Mouse (Mus musculus) kidney, postnatal 0 days (tissue): ENCODE data around the gene Nck1. TPM values are rescaled to one million over a fixed set of nuclear protein-coding genes. Genes with fewer than 3 reads are reported as not detected.

Experiments
- ATAC-seq: fragments of 200-750 bp; cut with Nextera tagmentation; replicated peaks from 2 replicates; pipeline ENCODE4 v1.8.0; 2017; ENCODE audit warnings: low read depth, moderate number of reproducible peaks, moderate TSS enrichment, moderate library complexity; ENCODE audit not compliant: low FRiP score
- DNase-seq: peaks from one replicate; pipeline ENCODE4 v3.0.0-alpha.2; 2016; ENCODE audit warnings: low spot score
- H3K27ac ChIP-seq: fragments of 300-500 bp; sonication (generic); 2 replicates; pipeline ENCODE4 v1.5.1; 2014; ENCODE audit warnings: mild to moderate bottlenecking
- H3K27me3 ChIP-seq: fragments of 300-500 bp; sonication (generic); 2 replicates; pipeline ENCODE4 v1.6.1; 2014; ENCODE audit warnings: low read length, mixed read lengths; ENCODE audit not compliant: insufficient read depth
- H3K36me3 ChIP-seq: fragments of 300-500 bp; sonication (generic); 2 replicates; pipeline ENCODE4 v1.6.1; 2014; ENCODE audit warnings: low read length, mixed read lengths; ENCODE audit not compliant: insufficient read depth
- H3K4me1 ChIP-seq: fragments of 300-500 bp; sonication (generic); replicated peaks from 2 replicates; pipeline ENCODE4 v1.6.1; 2014; ENCODE audit warnings: antibody characterized with exemption, low read length, mixed read lengths; ENCODE audit not compliant: insufficient read depth
- H3K4me2 ChIP-seq: fragments of 300-500 bp; sonication (generic); 2 replicates; pipeline ENCODE4 v1.6.1; 2014; ENCODE audit warnings: mild to moderate bottlenecking, low read length, moderate library complexity, mixed read lengths
- H3K4me3 ChIP-seq: fragments of 300-500 bp; sonication (generic); replicated peaks from 2 replicates; pipeline ENCODE4 v1.5.1; 2014; ENCODE audit warnings: low read depth, low read length
- H3K9ac ChIP-seq: fragments of 300-500 bp; sonication (generic); 2 replicates; pipeline ENCODE4 v1.6.1; 2014; ENCODE audit warnings: low read depth, low read length
- H3K9me3 ChIP-seq: fragments of 300-500 bp; sonication (generic); replicated peaks from 2 replicates; pipeline ENCODE4 v1.6.1; 2016; ENCODE audit warnings: low read length, inconsistent platforms, mixed read lengths
- CTCF ChIP-seq: IDR thresholded peaks from 2 replicates; pipeline ENCODE4 v1.5.1; 2016; ENCODE audit warnings: antibody characterized with exemption, low read depth, mild to moderate bottlenecking, moderate library complexity
- WGBS: fragments of 180-500 bp; shearing (Covaris S2); extraction: QIAGEN DNeasy Blood & Tissue Kit; methylation state at CpG from one replicate; pipeline ENCODE4 v1.1.7; 2014; 5-methylcytosine and 5-hydroxymethylcytosine counted together
- polyA plus RNA-seq: library from polyadenylated mRNA; unstranded; fragments of >200 nt; fragmentation: Nextera tagmentation; extraction: Ambion mirVana; gene quantifications from 2 replicates; pipeline ENCODE4 v1.2.1, GENCODE M21; 2015

Nck1 gene
- polyA plus RNA-seq, 1 experiment from 2014 or later: 75.8 TPM

- Histone ChIP-seq H3K27ac (no peak overlapping the region), H3K9me3 (no peaks in the 10 kb centered on the region), H3K4me3 (no peak overlapping the region), H3K9ac (no peak overlapping the region), H3K4me2 (no peak overlapping the region), H3K36me3 (no peaks in the 10 kb centered on the region), H3K4me1 (no peaks in the 10 kb centered on the region), H3K27me3 (no peaks in the 10 kb centered on the region)
- TF ChIP-seq CTCF: no peak
- DNase-seq (no peak), ATAC-seq (no peak)
- 84% methylated on average over 10 of the region's 10 CpGs for WGBS
These were observed 14.4 kb upstream of the Nck1 start for GRCm38 (mm10) chr9:100560251-100560890.

DNA sequence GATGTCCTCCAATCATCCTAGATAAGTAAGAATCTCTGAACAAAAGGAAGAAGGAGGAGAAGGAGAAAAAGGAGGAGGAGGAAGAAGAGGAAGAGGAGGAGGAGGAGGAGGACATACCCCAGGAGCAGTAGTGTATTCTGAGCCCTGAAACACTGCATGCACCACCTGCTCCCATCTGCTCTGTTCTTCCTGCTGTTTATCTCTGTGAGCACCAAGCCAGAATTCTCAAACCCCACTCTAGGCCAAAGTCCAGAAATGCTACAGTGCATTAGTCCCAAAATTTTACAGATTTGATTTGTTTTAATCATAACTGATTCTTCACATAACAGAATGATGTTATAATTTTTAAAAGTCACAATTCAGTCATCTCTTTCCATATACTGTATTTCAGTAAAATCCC is 13.1 kb upstream of the Nck1 start:
- no peak overlapping the region for H3K27ac ChIP-seq
- H3K4me2 ChIP-seq: no peak overlapping the region
- H3K9ac ChIP-seq: no peak overlapping the region
- ATAC-seq: no peak
- TF ChIP-seq CTCF: no peak
- no peaks in the 10 kb centered on the region for H3K9me3 ChIP-seq
- no peak overlapping the region for H3K4me3 ChIP-seq
- DNase-seq: no peak
- H3K4me1 ChIP-seq: no peaks in the 10 kb centered on the region
- H3K27me3 ChIP-seq: no peaks in the 10 kb centered on the region
- H3K36me3 ChIP-seq: no peaks in the 10 kb centered on the region

DNA sequence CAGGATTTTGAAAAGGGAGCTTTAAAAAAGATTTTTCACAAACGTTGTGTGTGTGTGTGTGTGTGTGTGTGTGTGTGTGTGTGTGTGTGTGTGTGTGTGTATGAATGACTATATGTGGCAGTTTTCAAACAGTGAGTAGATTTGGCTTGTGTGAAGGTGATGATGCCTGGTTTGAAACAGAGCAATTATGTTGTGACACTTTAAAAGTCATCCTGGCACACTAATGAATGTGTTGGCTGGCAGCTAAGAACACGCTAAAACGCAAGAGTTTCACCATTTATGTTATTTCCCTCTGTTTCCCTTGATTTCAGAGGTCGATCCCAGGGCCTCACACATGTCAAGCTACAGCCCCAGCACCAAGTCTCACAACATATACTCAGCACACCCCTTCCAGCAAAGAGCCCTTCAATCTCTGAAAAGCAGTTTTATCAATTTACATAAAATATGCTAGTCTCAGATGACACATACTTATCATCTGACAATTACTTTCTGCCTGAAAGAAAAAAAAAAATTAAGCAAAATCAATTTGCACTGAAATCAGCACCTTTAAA is 12.2 kb upstream of the Nck1 start:
- H3K27me3 ChIP-seq: no peaks in the 10 kb centered on the region
- no peak overlapping the region for H3K9ac ChIP-seq
- TF ChIP-seq CTCF: no peak
- H3K4me2 ChIP-seq: no peak overlapping the region
- no peaks in the 10 kb centered on the region for H3K9me3 ChIP-seq
- WGBS: 80% methylated on average over 4 of the region's 4 CpGs
- DNase-seq (no peak), ATAC-seq (no peak)
- no peaks in the 10 kb centered on the region for H3K36me3 ChIP-seq
- no peak overlapping the region for H3K27ac ChIP-seq
- no peaks in the 10 kb centered on the region for H3K4me1 ChIP-seq
- H3K4me3 ChIP-seq: no peak overlapping the region

DNA sequence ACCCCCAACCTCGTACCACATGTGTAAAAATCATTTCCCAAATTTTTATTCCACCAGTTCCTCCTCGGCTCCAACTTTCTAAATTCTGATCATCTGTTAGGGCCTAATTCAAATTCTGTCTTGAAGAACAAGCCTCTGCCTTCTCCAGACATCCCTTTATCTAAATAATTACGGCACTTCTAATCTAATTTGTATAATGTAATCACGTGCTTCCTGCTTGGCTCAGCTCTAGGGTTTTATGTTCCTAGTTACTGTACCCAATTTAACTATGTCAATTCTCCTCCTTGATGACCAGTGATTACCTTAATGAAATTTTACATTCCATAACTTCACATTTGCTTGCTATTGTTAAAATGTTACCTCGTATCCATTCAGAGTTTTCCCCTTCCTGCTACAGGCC is 9.8 kb upstream of the Nck1 start:
- no peak for TF ChIP-seq CTCF
- Histone ChIP-seq H3K27ac (no peak overlapping the region), H3K9ac (no peak overlapping the region), H3K4me3 (no peak overlapping the region), H3K36me3 (no peaks in the 10 kb centered on the region), H3K4me1 (no peaks in the 10 kb centered on the region), H3K4me2 (no peak overlapping the region), H3K9me3 (no peaks in the 10 kb centered on the region), H3K27me3 (no peaks in the 10 kb centered on the region)
- ATAC-seq: no peak
- WGBS: 73% methylated on average over 5 of the region's 5 CpGs
- DNase-seq: no peak

GRCm38 (mm10) chr9:100548313-100548712 is 2.4 kb upstream of the Nck1 start:
- 96% methylated on average over 2 of the region's 2 CpGs for WGBS
- Histone ChIP-seq H3K36me3 (no peaks in the 10 kb centered on the region), H3K4me3 (no peak overlapping the region), H3K9me3 (no peaks in the 10 kb centered on the region), H3K4me1 (peaks cover 9% of the 10 kb centered on the region), H3K4me2 (no peak overlapping the region), H3K27me3 (no peaks in the 10 kb centered on the region), H3K9ac (no peak overlapping the region), H3K27ac (no peak overlapping the region)
- DNase-seq (no peak), ATAC-seq (no peak)
- TF ChIP-seq CTCF: peak; percentile 62

GRCm38 (mm10) chr9:100546594-100546910 is 618 bp upstream of the Nck1 start:
- ATAC-seq (no peak), DNase-seq (no peak)
- H3K4me3 ChIP-seq: peak overlapping the region; percentile 88
- no peaks in the 10 kb centered on the region for H3K27me3 ChIP-seq
- TF ChIP-seq CTCF: no peak
- no peaks in the 10 kb centered on the region for H3K9me3 ChIP-seq
- H3K4me2 ChIP-seq: peak overlapping the region; percentile 80
- H3K9ac ChIP-seq: peak overlapping the region; percentile 90
- H3K4me1 ChIP-seq: peaks cover 10% of the 10 kb centered on the region
- peak overlapping the region; percentile 95 for H3K27ac ChIP-seq
- WGBS: 4% methylated on average over 9 of the region's 9 CpGs
- no peaks in the 10 kb centered on the region for H3K36me3 ChIP-seq
